6 mouse cellular contexts compared by ENCODE assay signal in the genomic region with DNA sequence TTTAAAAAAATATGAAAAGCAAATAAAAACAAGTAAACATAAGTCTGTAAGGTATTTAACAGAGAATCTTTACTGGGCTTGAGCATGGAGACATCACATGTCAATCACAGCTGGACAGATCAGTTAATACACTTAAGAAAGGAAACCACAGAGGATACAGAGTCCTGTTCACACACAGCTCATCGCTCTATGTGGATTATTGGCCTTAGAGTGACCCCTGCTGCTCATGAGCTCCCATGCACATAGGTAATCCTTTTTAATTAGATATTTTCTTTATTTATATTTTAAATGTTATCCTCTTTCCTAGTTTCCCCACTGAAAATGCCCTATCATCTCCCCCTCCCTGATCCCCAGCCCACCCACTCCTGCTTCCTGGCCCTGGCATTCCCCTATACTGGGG. TPM values are rescaled to one million over a fixed set of nuclear protein-coding genes. Genes with fewer than 3 reads are reported as not detected.
DNase-seq lines count a peak whose midpoint lies in the region; ATAC-seq lines count a peak whose summit lies in the region.

No protein-coding gene starts in this region.

- DNase-seq in CD4-positive, CD25-positive, alpha-beta regulatory T cell, adult 2 months (ENCODE audit: low read depth, low spot score) = peak; percentile 9
- DNase-seq in NIH3T3 (ENCODE audit: low read depth) = peak; percentile 9
- DNase-seq in T-cell, adult 2 months (ENCODE audit: low spot score) = peak; percentile 8
- DNase-seq in natural killer cell, adult 2 months (ENCODE audit: low spot score in 2 of 2) = peak; percentile 27 to 37

- peak; percentile 89 for ATAC-seq in granulocyte monocyte progenitor cell, adult 5-6 weeks (replicated peaks; ENCODE audit: poor library complexity, severe bottlenecking)
- peak; percentile 87 for ATAC-seq in megakaryocyte, adult 5-6 weeks (ENCODE audit: poor library complexity, severe bottlenecking)

RNA-seq across cellular contexts. Expression of a gene that starts 44.6 kb away (rescaled TPM):
- total RNA-seq in granulocyte monocyte progenitor cell, adult 5-6 weeks (2014; fragmentation: Nextera tagmentation) = 43.7 and 51.2 TPM in 2 replicates
- total RNA-seq in granulocyte monocyte progenitor cell, adult 5-6 weeks (2017) = 38.3 and 48.6 TPM in 2 replicates
- 54.7 and 57.5 TPM in 2 replicates for total RNA-seq in megakaryocyte, adult 5-6 weeks (2015)
- 37.5 and 51.5 TPM in 2 replicates for total RNA-seq in megakaryocyte, adult 5-6 weeks (2017)

Comparison
In these comparisons a context has a peak if more than half of its experiments do, and no peak if none do; other contexts are left out.
1. Peak in every context shown above with its lines: DNase-seq and ATAC-seq.